Mouse (Mus musculus): ENCODE data around the gene Naglu.
A peak's percentile ranks its signal among the peaks of the same experiment; 100 is the strongest.

Naglu gene

GRCm38 (mm10) chr11:101069391-101070188 is at the start of gene Naglu:
Gene Naglu (plus strand): TSS chr11:101070012.
- DNase-seq (ENCODE audit: low spot score), result peak; percentile 91

GRCm38 (mm10) chr11:101023371-101023770 is 46.4 kb upstream of the Naglu start:
- no peak for DNase-seq (ENCODE audit: low spot score)

DNA sequence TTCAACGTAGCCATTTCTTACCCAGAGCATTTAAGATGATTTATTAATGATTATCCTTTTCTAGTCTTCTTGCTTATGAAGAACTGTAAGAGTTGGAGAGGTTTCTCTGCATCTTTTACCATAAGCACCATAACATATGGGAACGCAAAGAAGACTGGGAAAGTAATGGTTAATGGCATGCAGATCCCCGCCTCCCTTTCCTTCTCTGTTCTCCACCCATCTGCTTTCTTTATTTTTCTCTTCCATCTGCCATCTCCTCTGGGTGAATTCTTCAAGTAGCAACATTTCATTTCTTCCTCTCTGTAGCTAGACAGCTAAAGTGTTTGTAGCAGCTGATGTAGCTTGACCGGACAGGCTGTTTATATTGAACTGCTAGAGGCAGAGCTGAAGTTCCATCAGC is 45.8 kb upstream of the Naglu start:
- no peak for DNase-seq (ENCODE audit: low spot score)

DNA sequence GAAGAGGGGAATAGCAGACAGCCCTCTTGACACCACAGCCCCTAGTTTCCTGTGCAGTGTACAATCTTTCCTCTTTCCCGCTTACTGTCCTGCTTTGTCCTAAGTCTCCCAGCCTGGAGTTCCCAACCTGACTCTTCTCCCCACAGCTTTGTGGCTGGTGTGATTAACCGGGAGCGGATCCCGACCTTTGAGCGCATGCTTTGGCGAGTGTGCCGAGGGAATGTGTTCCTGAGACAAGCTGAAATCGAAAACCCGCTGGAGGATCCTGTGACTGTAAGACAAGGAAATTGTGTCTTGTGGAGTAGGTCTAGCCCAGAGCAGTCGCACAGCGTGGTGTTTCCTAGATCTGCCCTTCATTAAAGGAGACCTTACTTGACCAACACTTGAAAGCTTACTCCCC is 42.7 kb upstream of the Naglu start:
- peak; percentile 71 for DNase-seq (ENCODE audit: low spot score)

DNA sequence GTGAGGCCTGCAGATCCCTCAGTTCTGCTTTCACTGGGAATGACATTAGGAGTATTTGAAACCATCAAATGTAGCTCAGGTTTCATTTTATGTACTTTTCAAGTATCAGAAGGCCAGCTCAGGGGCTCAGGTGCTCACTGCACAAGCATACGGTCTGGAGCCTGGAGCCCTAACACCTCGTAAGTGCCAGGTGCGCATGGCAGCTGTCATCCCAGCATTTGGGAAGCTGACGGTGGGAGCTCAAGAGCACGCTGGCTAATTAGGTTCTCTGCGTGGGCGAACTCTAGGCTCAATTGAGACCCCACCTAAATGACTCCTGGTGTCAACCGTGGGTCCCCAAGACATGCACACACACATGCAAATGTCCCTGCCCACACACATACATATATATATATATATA is 40.5 kb upstream of the Naglu start:
- DNase-seq (ENCODE audit: low spot score), result no peak

GRCm38 (mm10) chr11:101030136-101030807 is 39.5 kb upstream of the Naglu start:
- no peak for DNase-seq (ENCODE audit: low spot score)

DNA sequence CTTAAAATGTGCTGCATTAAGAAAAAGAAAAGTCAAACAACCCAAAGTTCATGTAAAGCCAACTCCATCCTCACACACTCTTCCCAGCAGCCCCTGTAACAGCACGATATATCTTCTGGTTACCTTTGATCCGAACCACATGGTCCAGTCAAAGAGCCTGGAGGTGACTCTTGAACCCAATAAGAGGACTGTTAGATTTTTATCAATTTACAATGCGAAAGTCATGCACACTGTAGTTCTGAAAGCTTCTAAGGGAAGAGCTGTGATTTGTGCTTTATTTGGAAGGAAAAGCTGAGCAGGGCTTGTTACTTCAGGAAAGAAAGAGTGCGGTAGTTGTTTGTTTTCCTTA is 39.0 kb upstream of the Naglu start:
- peak; percentile 32 for DNase-seq (ENCODE audit: low spot score)

GRCm38 (mm10) chr11:101031470-101031869 is 38.3 kb upstream of the Naglu start:
- DNase-seq (ENCODE audit: low spot score), result no peak

DNA sequence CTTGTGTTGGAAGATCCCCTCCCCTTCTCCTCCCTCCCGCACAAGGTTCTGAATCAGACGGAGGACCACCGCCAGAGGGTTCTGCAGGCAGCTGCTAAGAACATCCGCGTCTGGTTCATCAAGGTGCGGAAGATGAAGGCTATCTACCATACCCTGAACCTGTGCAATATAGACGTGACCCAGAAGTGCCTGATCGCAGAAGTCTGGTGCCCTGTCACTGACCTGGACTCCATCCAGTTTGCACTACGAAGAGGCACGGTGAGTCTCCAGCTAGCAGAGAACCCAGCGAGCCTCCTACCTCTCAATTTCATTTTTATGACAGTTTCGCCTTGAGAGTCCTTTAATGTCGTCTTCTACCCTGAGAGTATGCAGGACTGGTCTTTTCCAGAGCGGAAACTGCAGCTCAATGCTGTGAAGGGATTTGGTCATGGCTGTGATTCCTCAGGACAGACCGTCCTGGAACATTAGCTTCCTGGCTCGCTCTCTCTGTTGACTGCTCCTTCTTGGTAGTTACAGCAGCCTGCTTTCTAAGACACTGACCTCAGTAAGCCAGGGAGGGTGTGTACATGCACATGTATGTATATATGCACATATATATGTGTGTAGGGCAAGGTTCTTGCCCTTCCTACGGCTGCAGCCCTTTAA is 35.8 kb upstream of the Naglu start:
- no peak for DNase-seq (ENCODE audit: low spot score)

- no peak for DNase-seq (ENCODE audit: low spot score)
Measured at GRCm38 (mm10) chr11:101034614-101035327, 35.0 kb upstream of the Naglu start.

GRCm38 (mm10) chr11:101035328-101035695 is 34.5 kb upstream of the Naglu start:
- DNase-seq (ENCODE audit: low spot score), result no peak

DNA sequence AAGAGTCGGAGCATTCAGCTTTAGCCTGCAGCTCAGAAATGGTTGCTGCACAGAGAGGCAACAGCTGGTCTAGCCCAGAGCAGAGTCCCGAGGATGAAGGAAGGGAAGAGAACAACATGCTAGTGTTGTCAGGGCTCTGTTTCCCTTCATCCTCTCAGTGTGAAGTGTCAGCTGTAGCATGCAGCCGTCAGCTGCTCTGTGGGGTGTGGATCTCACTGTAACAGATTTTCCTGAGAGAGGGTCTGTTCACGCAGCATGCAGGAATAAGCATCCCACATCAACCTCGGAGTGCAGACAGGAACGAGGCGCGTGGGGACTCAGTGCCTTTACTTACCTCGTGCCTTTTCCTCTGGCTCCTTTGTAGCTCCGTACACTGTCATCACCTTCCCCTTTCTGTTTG is 32.0 kb upstream of the Naglu start:
- no peak for DNase-seq (ENCODE audit: low spot score)

DNA sequence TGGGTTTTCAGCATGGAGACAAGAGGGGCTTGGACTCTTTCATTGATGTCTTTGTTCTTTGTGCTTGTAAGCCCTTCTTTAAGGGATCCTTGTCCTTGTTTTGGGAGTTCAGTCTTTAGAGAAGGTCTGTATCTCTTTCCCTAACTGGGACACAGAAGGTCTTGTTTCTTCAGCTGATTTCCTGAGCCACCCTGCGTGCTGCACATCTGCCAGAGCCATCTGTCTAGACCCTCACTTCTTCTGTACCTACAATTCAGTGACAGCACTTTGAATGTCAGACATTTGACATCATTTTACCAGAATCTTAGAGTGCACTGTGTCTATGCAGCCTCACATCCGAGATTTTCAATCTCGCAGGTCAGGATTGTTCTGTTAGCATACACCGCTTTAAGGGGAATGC is 24.0 kb upstream of the Naglu start:
- no peak for DNase-seq (ENCODE audit: low spot score)

DNA sequence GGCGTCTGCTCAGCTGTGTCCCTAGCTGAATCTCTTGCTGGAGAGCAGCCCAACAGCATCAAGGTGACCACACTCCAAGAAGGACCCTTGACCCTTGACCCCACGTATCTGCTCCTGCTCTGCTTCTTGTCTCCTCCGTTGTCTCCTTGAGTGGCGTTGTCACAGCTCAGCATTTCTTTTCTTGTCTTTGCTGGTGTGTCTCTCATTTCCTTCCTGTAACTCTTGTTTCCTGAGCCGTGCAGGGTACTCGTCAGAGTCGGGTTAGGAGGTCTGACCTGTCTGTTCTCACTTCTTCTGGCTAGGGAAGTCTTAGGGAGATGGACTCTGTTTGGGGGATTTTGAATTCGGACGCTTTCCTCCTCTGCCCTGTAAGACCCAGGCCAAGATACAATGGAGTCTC is 23.4 kb upstream of the Naglu start:
- DNase-seq (ENCODE audit: low spot score), result peak; percentile 71

GRCm38 (mm10) chr11:101047502-101047901 is 22.3 kb upstream of the Naglu start:
- no peak for DNase-seq (ENCODE audit: low spot score)

- DNase-seq (ENCODE audit: low spot score), result no peak
Measured at GRCm38 (mm10) chr11:101050359-101050758, 19.5 kb upstream of the Naglu start.

GRCm38 (mm10) chr11:101051051-101051493 is 18.7 kb upstream of the Naglu start:
- no peak for DNase-seq (ENCODE audit: low spot score)

- no peak for DNase-seq (ENCODE audit: low spot score)
Measured at GRCm38 (mm10) chr11:101051617-101052016, 18.2 kb upstream of the Naglu start.

DNA sequence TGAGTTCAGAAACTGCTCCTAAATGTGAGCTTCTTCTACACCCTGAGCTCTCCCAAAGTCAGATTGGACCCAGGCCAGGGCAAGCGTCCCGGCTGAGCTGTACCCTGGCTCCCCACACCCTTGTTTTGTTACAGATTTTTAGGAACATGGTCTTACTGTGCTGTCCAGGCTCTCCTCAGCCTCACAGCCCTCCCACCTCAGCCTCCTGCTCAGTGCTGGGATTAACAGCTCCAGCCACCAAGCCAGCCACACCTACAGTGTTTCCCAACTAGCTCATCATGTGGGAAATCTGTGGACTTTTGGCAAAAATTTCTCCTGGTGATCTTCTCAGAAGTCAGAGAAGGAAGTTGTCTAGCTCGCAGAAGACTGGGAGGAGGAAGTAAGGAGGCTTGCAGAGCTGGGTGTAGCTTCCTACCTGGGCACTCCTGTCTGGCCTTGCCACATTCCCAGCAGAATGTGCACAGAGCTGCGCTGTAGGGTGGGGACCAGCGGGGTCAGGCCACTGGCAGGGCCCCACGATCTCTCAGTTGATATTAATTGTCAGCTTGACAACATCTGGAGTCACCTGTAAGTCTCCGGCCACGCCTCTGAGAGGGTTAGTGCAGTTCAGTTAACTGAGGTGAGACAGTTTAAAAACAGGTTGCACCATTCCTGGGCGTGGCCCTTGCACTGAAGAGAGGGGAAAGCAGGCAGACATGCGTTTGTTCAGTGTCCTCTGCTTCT is 16.9 kb upstream of the Naglu start:
- DNase-seq (ENCODE audit: low spot score), result no peak

DNA sequence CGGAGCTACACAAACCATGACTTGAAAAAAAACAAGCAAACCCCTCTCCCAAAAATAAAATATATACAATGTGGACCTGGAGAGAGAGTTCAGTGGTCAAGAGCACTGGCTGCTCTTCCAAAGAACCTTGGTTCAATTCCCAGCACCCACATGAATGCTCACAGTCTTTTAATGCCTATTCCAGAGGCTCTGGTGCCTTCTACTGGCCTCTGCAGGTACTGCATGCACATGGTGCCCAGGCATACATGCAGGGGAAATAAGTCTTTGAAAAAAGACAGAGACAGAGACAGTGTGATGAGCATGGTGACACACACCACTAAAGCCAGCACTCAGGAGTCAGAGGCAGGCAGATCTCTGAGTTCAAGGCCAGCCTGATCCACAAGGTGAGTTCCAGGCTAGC is 15.8 kb upstream of the Naglu start:
- no peak for DNase-seq (ENCODE audit: low spot score)

DNA sequence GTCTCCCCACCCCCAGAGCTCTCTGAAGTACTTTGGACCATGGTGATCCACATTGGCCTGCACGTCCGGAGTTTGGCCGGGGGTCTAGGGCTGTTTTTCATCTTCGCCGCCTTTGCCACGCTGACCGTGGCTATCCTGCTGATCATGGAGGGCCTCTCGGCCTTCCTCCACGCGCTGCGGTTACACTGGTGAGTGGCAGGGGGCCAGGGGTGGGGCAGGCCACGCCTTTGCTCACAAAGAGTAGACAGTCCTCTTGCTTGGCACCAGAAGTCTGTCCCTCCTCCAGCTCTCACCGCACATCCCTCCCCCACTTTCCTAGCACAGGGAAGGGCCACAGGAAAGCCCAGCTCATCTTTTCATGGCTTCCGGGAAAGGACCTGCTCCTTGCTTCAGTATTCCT is 14.4 kb upstream of the Naglu start:
- no peak for DNase-seq (ENCODE audit: low spot score)

- peak; percentile 84 for DNase-seq (ENCODE audit: low spot score)
Measured at GRCm38 (mm10) chr11:101056885-101057284, 12.9 kb upstream of the Naglu start.
